Mouse (Mus musculus): ENCODE results near the gene Mdn1. TPM values are rescaled to one million over a fixed set of nuclear protein-coding genes. Genes with fewer than 3 reads are reported as not detected.

The Mdn1 gene
- polyA plus RNA-seq (2012; rRNA removed), result 35.9 and 38.4 TPM in 2 replicates

GRCm38 (mm10) chr4:32656918-32657662 is at the start of gene Mdn1:
TSS of gene Mdn1 (plus strand) at chr4:32657119.
- DNase-seq (ENCODE audit: extremely low spot score in 1 of 2, low spot score in 1 of 2), result peak; percentile 93 to 99

- peak; percentile 99 to 100 for DNase-seq (ENCODE audit: extremely low spot score in 1 of 2, low spot score in 1 of 2)
These were observed 41.7 kb upstream of the Mdn1 start, which contains the start of gene Casp8ap2 for GRCm38 (mm10) chr4:32615034-32615881. TSS of gene Casp8ap2 (plus strand) at chr4:32615451.

GRCm38 (mm10) chr4:32621637-32622036 is 35.3 kb upstream of the Mdn1 start:
- no peak for DNase-seq (ENCODE audit: extremely low spot score in 1 of 2, low spot score in 1 of 2)

GRCm38 (mm10) chr4:32651669-32652068 is 5.2 kb upstream of the Mdn1 start:
- no peak for DNase-seq (ENCODE audit: extremely low spot score in 1 of 2, low spot score in 1 of 2)

GRCm38 (mm10) chr4:32656146-32656904 is 594 bp upstream of the Mdn1 start:
- no peak for DNase-seq (ENCODE audit: extremely low spot score in 1 of 2, low spot score in 1 of 2)

- no peak for DNase-seq (ENCODE audit: extremely low spot score in 1 of 2, low spot score in 1 of 2)
These were observed 8.9 kb downstream of the Mdn1 start for GRCm38 (mm10) chr4:32665843-32666242.

- no peak for DNase-seq (ENCODE audit: extremely low spot score in 1 of 2, low spot score in 1 of 2)
These were observed 11.4 kb downstream of the Mdn1 start for GRCm38 (mm10) chr4:32668291-32668690.

- no peak for DNase-seq (ENCODE audit: extremely low spot score in 1 of 2, low spot score in 1 of 2)
These were observed 12.9 kb downstream of the Mdn1 start for GRCm38 (mm10) chr4:32669825-32670224.

- DNase-seq (ENCODE audit: extremely low spot score in 1 of 2, low spot score in 1 of 2), result no peak
These were observed 17.1 kb downstream of the Mdn1 start for GRCm38 (mm10) chr4:32674025-32674424.

GRCm38 (mm10) chr4:32677471-32677870 is 20.6 kb downstream of the Mdn1 start:
- no peak for DNase-seq (ENCODE audit: extremely low spot score in 1 of 2, low spot score in 1 of 2)

GRCm38 (mm10) chr4:32680843-32681242 is 23.9 kb downstream of the Mdn1 start:
- no peak for DNase-seq (ENCODE audit: extremely low spot score in 1 of 2, low spot score in 1 of 2)

- no peak for DNase-seq (ENCODE audit: extremely low spot score in 1 of 2, low spot score in 1 of 2)
These were observed 25.6 kb downstream of the Mdn1 start for GRCm38 (mm10) chr4:32682471-32682870.

- DNase-seq (ENCODE audit: extremely low spot score in 1 of 2, low spot score in 1 of 2), result no peak
These were observed 26.2 kb downstream of the Mdn1 start for GRCm38 (mm10) chr4:32683061-32683582.

- DNase-seq (ENCODE audit: extremely low spot score in 1 of 2, low spot score in 1 of 2), result no peak
These were observed 60.8 kb downstream of the Mdn1 start for GRCm38 (mm10) chr4:32717733-32718132.

- DNase-seq (ENCODE audit: extremely low spot score in 1 of 2, low spot score in 1 of 2), result peak in 1 of 2 experiments; percentile 27
These were observed 88.5 kb downstream of the Mdn1 start for GRCm38 (mm10) chr4:32745394-32745793.

GRCm38 (mm10) chr4:32748396-32748795 is 91.5 kb downstream of the Mdn1 start:
- no peak for DNase-seq (ENCODE audit: extremely low spot score in 1 of 2, low spot score in 1 of 2)

GRCm38 (mm10) chr4:32750711-32751110 is 93.8 kb downstream of the Mdn1 start:
- DNase-seq (ENCODE audit: extremely low spot score in 1 of 2, low spot score in 1 of 2), result peak in 1 of 2 experiments; percentile 53

- peak; percentile 66 to 77 for DNase-seq (ENCODE audit: extremely low spot score in 1 of 2, low spot score in 1 of 2)
These were observed 100.5 kb downstream of the Mdn1 start for GRCm38 (mm10) chr4:32757430-32757829.

- DNase-seq (ENCODE audit: extremely low spot score in 1 of 2, low spot score in 1 of 2), result no peak
These were observed 110.6 kb downstream of the Mdn1 start for GRCm38 (mm10) chr4:32767471-32767870.

- DNase-seq (ENCODE audit: extremely low spot score in 1 of 2, low spot score in 1 of 2), result no peak
These were observed 111.1 kb downstream of the Mdn1 start for GRCm38 (mm10) chr4:32768046-32768445.

Data from frontal cortex, adult 2 months (tissue).